Comparison of ENCODE assay signal across 14 mouse cellular contexts in genomic region chr5:132290606-132291535, GRCm38 (mm10).
A peak's percentile ranks its signal among the peaks of the same experiment; 100 is the strongest.
DNase-seq lines count a peak whose midpoint lies in the region; ATAC-seq and TF ChIP-seq lines count a peak whose summit lies in the region.
"Had no signal": no experiment of that assay in that cellular context is flagged by ENCODE, and none has a peak within 500 bp of the region (broad histone marks: within the 10 kb centered on the region; RNA-seq: fewer than 3 reads in every experiment).

No protein-coding gene starts in this region.

- WGBS in embryonic facial prominence, embryonic 11.5 days, result 51% methylated on average over 13 of the region's 13 CpGs
- 58% methylated on average over 13 of the region's 13 CpGs for WGBS in embryonic facial prominence, embryonic 10.5 days
- 4% methylated on average over 13 of the region's 13 CpGs for WGBS in forebrain, embryonic 13.5 days
- WGBS in hindbrain, embryonic 15.5 days, result 14% methylated on average over 13 of the region's 13 CpGs
- 35% methylated on average over 13 of the region's 13 CpGs for WGBS in midbrain, postnatal 0 days

- no peak for TF ChIP-seq CTCF in midbrain, postnatal 0 days (IDR thresholded peaks at IDR 0.05)

- H3K27ac ChIP-seq in embryonic facial prominence, embryonic 11.5 days (replicated peaks; ENCODE audit: low read depth, low read length), result no peak overlapping the region
- H3K27ac ChIP-seq in embryonic facial prominence, embryonic 10.5 days (replicated peaks), result no peak overlapping the region
- H3K27ac ChIP-seq in forebrain, embryonic 13.5 days, result peak overlapping the region; percentile 84
- peak overlapping the region; percentile 34; the same call in 1 of the 2 replicates for H3K27ac ChIP-seq in hindbrain, embryonic 15.5 days (replicated peaks)
- H3K27ac ChIP-seq in midbrain, postnatal 0 days (ENCODE audit: low read depth, low read length), result no peak overlapping the region
- H3K27ac ChIP-seq: liver, embryonic 15.5 days had no signal

- H3K4me2 ChIP-seq in embryonic facial prominence, embryonic 11.5 days (ENCODE audit: low read depth, low read length), result no peak overlapping the region
- H3K4me2 ChIP-seq in forebrain, embryonic 13.5 days, result peak overlapping the region; percentile 49
- peak overlapping the region; percentile 23 for H3K4me2 ChIP-seq in hindbrain, embryonic 15.5 days
- 0 out of 2 replicates have a peak overlapping the region, but pooled peaks have one; percentile 4 for H3K4me2 ChIP-seq in midbrain, postnatal 0 days (ENCODE audit: low read depth, low read length, poor library complexity, severe bottlenecking)
- H3K4me2 ChIP-seq: liver, embryonic 15.5 days had no signal

- H3K9ac ChIP-seq in embryonic facial prominence, embryonic 11.5 days (replicated peaks; ENCODE audit: low read length), result no peak overlapping the region
- 0 out of 2 replicates have a peak overlapping the region, but pooled peaks have one; percentile 43 for H3K9ac ChIP-seq in forebrain, embryonic 13.5 days
- 0 out of 2 replicates have a peak overlapping the region, but pooled peaks have one; percentile 13 for H3K9ac ChIP-seq in hindbrain, embryonic 15.5 days
- no peak overlapping the region for H3K9ac ChIP-seq in midbrain, postnatal 0 days (replicated peaks; ENCODE audit: low read length, poor library complexity, severe bottlenecking)
- H3K9ac ChIP-seq: liver, embryonic 15.5 days had no signal

- no peaks in the 10 kb centered on the region for H3K36me3 ChIP-seq in embryonic facial prominence, embryonic 11.5 days (replicated peaks; ENCODE audit: control insufficient read depth, insufficient read depth, low read depth, low read length)
- no peaks in the 10 kb centered on the region for H3K36me3 ChIP-seq in embryonic facial prominence, embryonic 10.5 days (replicated peaks)
- H3K36me3 ChIP-seq in forebrain, embryonic 13.5 days (ENCODE audit: poor library complexity, severe bottlenecking), result no peaks in the 10 kb centered on the region
- no peaks in the 10 kb centered on the region for H3K36me3 ChIP-seq in hindbrain, embryonic 15.5 days
- no peaks in the 10 kb centered on the region for H3K36me3 ChIP-seq in midbrain, postnatal 0 days (ENCODE audit: insufficient read depth, low read length)
- H3K36me3 ChIP-seq: liver, embryonic 15.5 days had no signal

- DNase-seq in embryonic facial prominence, embryonic 11.5 days (ENCODE audit: low spot score), result peak; percentile 17
- DNase-seq in embryonic facial prominence, embryonic 10.5 days (ENCODE audit: low spot score), result no peak
- peak; percentile 36 for DNase-seq in midbrain, postnatal 0 days (ENCODE audit: low spot score)
- DNase-seq in right cerebral cortex, postnatal 14 days, result no peak
- no peak for DNase-seq in layer of hippocampus, postnatal 36 days
- DNase-seq: adrenal gland, postnatal 14 days; heart, postnatal 36 days; kidney, adult 8-10 months; lung, postnatal 4 days; thymus, adult 2 months had no signal

- ATAC-seq in embryonic facial prominence, embryonic 11.5 days (replicated peaks; ENCODE audit: insufficient number of reproducible peaks, low FRiP score, low TSS enrichment, low read depth), result no peak
- peak; percentile 86 for ATAC-seq in forebrain, embryonic 13.5 days
- ATAC-seq in hindbrain, embryonic 15.5 days (ENCODE audit: low FRiP score, low read depth), result no peak
- no peak for ATAC-seq in midbrain, postnatal 0 days (ENCODE audit: low FRiP score)
- no peak for ATAC-seq in megakaryocyte, adult 5-6 weeks (ENCODE audit: poor library complexity, severe bottlenecking)

- no peaks in the 10 kb centered on the region for H3K27me3 ChIP-seq in embryonic facial prominence, embryonic 11.5 days (ENCODE audit: control insufficient read depth, insufficient read depth, low read length)
- H3K27me3 ChIP-seq in embryonic facial prominence, embryonic 10.5 days (replicated peaks; ENCODE audit: low read depth, poor library complexity, severe bottlenecking), result no peaks in the 10 kb centered on the region
- H3K27me3 ChIP-seq in forebrain, embryonic 13.5 days, result no peaks in the 10 kb centered on the region
- H3K27me3 ChIP-seq in hindbrain, embryonic 15.5 days, result no peaks in the 10 kb centered on the region
- no peaks in the 10 kb centered on the region for H3K27me3 ChIP-seq in midbrain, postnatal 0 days (ENCODE audit: insufficient read depth, low read length)
- H3K27me3 ChIP-seq: liver, embryonic 15.5 days had no signal

- H3K4me3 ChIP-seq in embryonic facial prominence, embryonic 11.5 days (ENCODE audit: low read depth, low read length), result no peak overlapping the region
- H3K4me3 ChIP-seq in embryonic facial prominence, embryonic 10.5 days, result no peak overlapping the region
- H3K4me3 ChIP-seq in forebrain, embryonic 13.5 days, result peak overlapping the region; percentile 1; the same call in 1 of the 2 replicates
- H3K4me3 ChIP-seq in hindbrain, embryonic 15.5 days, result no peak overlapping the region
- H3K4me3 ChIP-seq in midbrain, postnatal 0 days (ENCODE audit: low read depth, low read length), result no peak overlapping the region
- H3K4me3 ChIP-seq: liver, embryonic 15.5 days had no signal

- H3K9me3 ChIP-seq in embryonic facial prominence, embryonic 11.5 days (replicated peaks; ENCODE audit: control insufficient read depth, low read length), result no peaks in the 10 kb centered on the region
- H3K9me3 ChIP-seq in embryonic facial prominence, embryonic 10.5 days, result no peaks in the 10 kb centered on the region
- no peaks in the 10 kb centered on the region for H3K9me3 ChIP-seq in forebrain, embryonic 13.5 days (replicated peaks)
- H3K9me3 ChIP-seq in hindbrain, embryonic 15.5 days, result no peaks in the 10 kb centered on the region
- H3K9me3 ChIP-seq in midbrain, postnatal 0 days (ENCODE audit: low read length), result no peaks in the 10 kb centered on the region
- H3K9me3 ChIP-seq: liver, embryonic 15.5 days had no signal

- peaks cover 4% of the 10 kb centered on the region; the same call in 1 of the 2 replicates for H3K4me1 ChIP-seq in embryonic facial prominence, embryonic 11.5 days (ENCODE audit: control insufficient read depth, insufficient read depth, low read length)
- peaks cover 49% of the 10 kb centered on the region for H3K4me1 ChIP-seq in embryonic facial prominence, embryonic 10.5 days
- H3K4me1 ChIP-seq in forebrain, embryonic 13.5 days, result peaks cover 66% of the 10 kb centered on the region
- peaks cover 34% of the 10 kb centered on the region for H3K4me1 ChIP-seq in hindbrain, embryonic 15.5 days (replicated peaks)
- H3K4me1 ChIP-seq in midbrain, postnatal 0 days (ENCODE audit: insufficient read depth, low read length), result peaks cover 11% of the 10 kb centered on the region; the same call in 1 of the 2 replicates
- H3K4me1 ChIP-seq: liver, embryonic 15.5 days had no signal

Comparison
In these comparisons a context has a peak if more than half of its experiments do, and no peak if none do; other contexts are left out.
1. DNase-seq: peak in embryonic facial prominence, embryonic 11.5 days (single experiment) and midbrain, postnatal 0 days (single experiment); none in embryonic facial prominence, embryonic 10.5 days (single experiment), right cerebral cortex, postnatal 14 days (single experiment) and layer of hippocampus, postnatal 36 days (0 of 2).
2. H3K27ac ChIP-seq: peak in forebrain, embryonic 13.5 days (single experiment) and hindbrain, embryonic 15.5 days (single experiment); none in embryonic facial prominence, embryonic 11.5 days (single experiment), embryonic facial prominence, embryonic 10.5 days (single experiment) and midbrain, postnatal 0 days (single experiment).
3. H3K9ac ChIP-seq: peak in forebrain, embryonic 13.5 days (single experiment) and hindbrain, embryonic 15.5 days (single experiment); none in embryonic facial prominence, embryonic 11.5 days (single experiment) and midbrain, postnatal 0 days (single experiment).